Mouse (Mus musculus): ENCODE measurements around the gene Stx18. TPM values are rescaled to one million over a fixed set of nuclear protein-coding genes. Genes with fewer than 3 reads are reported as not detected.
A peak's percentile ranks its signal among the peaks of the same experiment; 100 is the strongest.

Gene Stx18
- polyA plus RNA-seq, 1 experiment from 2014 or later, result 46.7 TPM

DNA sequence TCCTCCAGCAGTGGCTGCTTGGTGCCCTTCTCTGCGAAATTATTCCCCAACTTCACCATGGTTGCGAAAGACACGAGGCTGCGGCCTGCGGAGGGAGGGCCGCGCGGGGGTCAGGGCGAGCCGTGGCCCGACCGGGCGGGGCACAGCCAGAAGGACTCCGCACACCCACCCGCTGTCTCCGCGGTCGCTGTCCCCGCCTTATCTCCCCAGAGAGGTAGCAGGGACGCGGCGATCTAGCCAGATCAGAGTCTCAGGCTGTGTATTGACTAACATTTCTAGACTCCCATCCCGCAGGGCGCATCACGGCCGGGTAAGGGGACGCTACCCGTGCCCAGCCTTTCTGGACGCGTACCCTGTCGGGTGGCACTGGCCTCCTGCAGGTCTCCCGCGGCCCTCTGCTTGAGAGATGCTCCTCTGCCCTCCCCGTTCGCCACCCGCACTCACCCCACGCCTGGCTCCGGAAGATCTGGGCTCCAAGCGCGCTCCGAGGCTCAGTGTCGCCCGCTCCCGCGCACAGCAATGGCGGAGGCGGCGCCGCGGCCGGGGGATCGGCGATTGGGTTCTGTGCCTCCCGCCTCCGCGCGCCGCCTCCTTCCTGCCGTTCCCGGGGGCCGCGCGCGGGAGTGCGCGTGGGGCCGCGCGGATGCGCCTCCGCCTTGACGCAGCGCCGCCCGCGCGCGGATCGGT, 120.5 kb downstream of the Stx18 start:
- H3K36me3 ChIP-seq (ENCODE audit: control insufficient read depth, insufficient read depth, low read length), result peaks cover 24% of the 10 kb centered on the region
- peaks cover 8% of the 10 kb centered on the region; the same call in 1 of the 2 replicates for H3K4me1 ChIP-seq (ENCODE audit: control insufficient read depth, insufficient read depth, low read length)
- under 1% methylated on average over 74 of the region's 79 CpGs for WGBS
- 0 out of 2 replicates have a peak, but pooled peaks cover 5% of the 10 kb centered on the region for H3K9me3 ChIP-seq (ENCODE audit: control insufficient read depth, low read length)
- peak overlapping the region; percentile 81 for H3K4me3 ChIP-seq (ENCODE audit: low read length)
- H3K4me2 ChIP-seq (replicated peaks; ENCODE audit: low read depth, low read length), result peak overlapping the region; percentile 94
- H3K27ac ChIP-seq (ENCODE audit: low read depth, low read length), result peak overlapping the region; percentile 24; the same call in 1 of the 2 replicates
- peak overlapping the region; percentile 85 for H3K9ac ChIP-seq (ENCODE audit: low read depth, low read length)
- H3K27me3 ChIP-seq (ENCODE audit: control insufficient read depth, insufficient read depth, low read length), result peaks cover 10% of the 10 kb centered on the region
- peak; percentile 73 for ATAC-seq (ENCODE audit: low FRiP score, low TSS enrichment)

DNA sequence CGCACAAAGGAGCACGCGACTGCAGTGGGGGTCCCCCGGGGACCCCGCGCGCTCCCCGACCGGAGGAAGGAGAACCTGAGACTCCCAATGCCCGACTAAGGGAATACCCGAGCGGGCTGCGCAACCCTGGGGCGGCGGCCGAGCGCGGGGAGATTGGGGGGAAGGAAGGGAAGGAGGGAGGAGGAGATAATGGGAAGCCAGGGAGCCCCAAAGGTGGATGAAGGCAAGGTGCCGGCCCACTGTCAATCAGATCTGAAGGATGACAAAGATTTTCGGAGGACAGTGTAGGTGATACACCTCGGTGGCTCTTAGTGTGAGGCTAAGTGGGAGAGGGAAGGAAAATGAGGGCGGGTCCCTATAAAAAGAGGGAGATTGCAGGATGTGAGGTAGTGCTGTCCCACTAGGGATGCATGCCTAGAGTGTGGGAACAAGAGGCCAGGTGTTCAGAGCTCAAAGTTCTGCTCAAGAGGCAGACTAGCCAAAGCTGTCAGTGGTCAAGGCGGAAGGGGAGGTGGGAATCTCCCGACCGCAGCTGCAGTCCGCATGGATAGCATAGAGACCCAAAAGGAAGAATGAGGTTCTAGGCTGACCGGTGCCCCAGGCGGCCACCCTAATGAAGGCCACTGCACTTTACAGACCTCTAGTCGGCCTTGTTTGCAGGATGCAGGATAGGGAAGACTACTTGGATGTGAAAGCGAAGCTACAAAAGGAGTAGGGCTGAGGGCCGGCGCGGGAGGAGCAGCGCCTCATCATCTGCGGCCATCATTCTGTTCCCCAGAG, 121.3 kb downstream of the Stx18 start, which contains the start of gene Nsg1:
Gene Nsg1, minus strand, starts transcription at position 274 of the 780 bp plus-strand sequence.
- H3K36me3 ChIP-seq (ENCODE audit: control insufficient read depth, insufficient read depth, low read length), result peaks cover 16% of the 10 kb centered on the region; the same call in 1 of the 2 replicates
- WGBS, result 8% methylated on average over 35 of the region's 35 CpGs
- H3K9me3 ChIP-seq (ENCODE audit: control insufficient read depth, low read length), result no peaks in the 10 kb centered on the region
- H3K4me1 ChIP-seq (ENCODE audit: control insufficient read depth, insufficient read depth, low read length), result peaks cover 8% of the 10 kb centered on the region; the same call in 1 of the 2 replicates
- ATAC-seq (ENCODE audit: low FRiP score, low TSS enrichment), result peak; percentile 40
- peak within 1 kb of the TSS; percentile 94 for H3K4me2 ChIP-seq (replicated peaks; ENCODE audit: low read depth, low read length)
- H3K4me3 ChIP-seq (ENCODE audit: low read length), result peak within 1 kb of the TSS; percentile 81
- H3K27ac ChIP-seq (ENCODE audit: low read depth, low read length), result peak within 1 kb of the TSS; percentile 24; the same call in 1 of the 2 replicates
- peak within 1 kb of the TSS; percentile 85 for H3K9ac ChIP-seq (ENCODE audit: low read depth, low read length)
- H3K27me3 ChIP-seq (ENCODE audit: control insufficient read depth, insufficient read depth, low read length), result peaks cover 10% of the 10 kb centered on the region

DNA sequence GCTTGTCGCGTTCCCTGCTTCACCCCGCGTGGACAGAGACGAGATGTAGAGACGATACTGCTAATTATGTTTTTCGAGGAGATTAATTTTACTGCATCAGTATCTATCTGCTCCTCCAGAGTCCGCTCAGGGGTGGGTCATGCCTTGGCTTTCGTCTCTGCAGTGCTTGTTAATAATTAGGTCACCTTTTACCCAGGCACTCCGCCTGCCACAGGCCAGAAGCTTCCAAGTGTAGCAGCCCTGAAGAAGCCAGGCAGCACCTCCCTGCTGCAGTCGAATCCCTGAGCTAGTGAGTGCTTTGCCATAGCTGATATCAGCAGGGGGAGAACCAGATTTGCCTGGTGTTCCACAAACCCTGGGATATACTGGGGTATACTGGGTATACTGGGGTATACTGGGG, 130.0 kb downstream of the Stx18 start:
- 73% methylated on average over 11 of the region's 11 CpGs for WGBS
- Histone ChIP-seq H3K27ac (ENCODE audit: low read depth, low read length) (no peak overlapping the region), H3K4me2 (replicated peaks; ENCODE audit: low read depth, low read length) (no peak overlapping the region), H3K4me1 (ENCODE audit: control insufficient read depth, insufficient read depth, low read length) (no peaks in the 10 kb centered on the region), H3K27me3 (ENCODE audit: control insufficient read depth, insufficient read depth, low read length) (no peaks in the 10 kb centered on the region), H3K9ac (ENCODE audit: low read depth, low read length) (no peak overlapping the region), H3K36me3 (ENCODE audit: control insufficient read depth, insufficient read depth, low read length) (no peaks in the 10 kb centered on the region), H3K9me3 (ENCODE audit: control insufficient read depth, low read length) (0 out of 2 replicates have a peak, but pooled peaks cover 4% of the 10 kb centered on the region), H3K4me3 (ENCODE audit: low read length) (no peak overlapping the region)
- ATAC-seq (ENCODE audit: low FRiP score, low TSS enrichment), result no peak

- Histone ChIP-seq H3K4me2 (replicated peaks; ENCODE audit: low read depth, low read length) (no peak overlapping the region), H3K4me1 (ENCODE audit: control insufficient read depth, insufficient read depth, low read length) (no peaks in the 10 kb centered on the region), H3K9ac (ENCODE audit: low read depth, low read length) (no peak overlapping the region), H3K27me3 (ENCODE audit: control insufficient read depth, insufficient read depth, low read length) (no peaks in the 10 kb centered on the region), H3K4me3 (ENCODE audit: low read length) (no peak overlapping the region), H3K27ac (ENCODE audit: low read depth, low read length) (no peak overlapping the region), H3K9me3 (ENCODE audit: control insufficient read depth, low read length) (0 out of 2 replicates have a peak, but pooled peaks cover 4% of the 10 kb centered on the region), H3K36me3 (ENCODE audit: control insufficient read depth, insufficient read depth, low read length) (no peaks in the 10 kb centered on the region)
- WGBS, result 44% methylated on average over 5 of the region's 5 CpGs
- ATAC-seq (ENCODE audit: low FRiP score, low TSS enrichment), result no peak
These were observed 135.2 kb downstream of the Stx18 start for GRCm38 (mm10) chr5:38173766-38174165.

DNA sequence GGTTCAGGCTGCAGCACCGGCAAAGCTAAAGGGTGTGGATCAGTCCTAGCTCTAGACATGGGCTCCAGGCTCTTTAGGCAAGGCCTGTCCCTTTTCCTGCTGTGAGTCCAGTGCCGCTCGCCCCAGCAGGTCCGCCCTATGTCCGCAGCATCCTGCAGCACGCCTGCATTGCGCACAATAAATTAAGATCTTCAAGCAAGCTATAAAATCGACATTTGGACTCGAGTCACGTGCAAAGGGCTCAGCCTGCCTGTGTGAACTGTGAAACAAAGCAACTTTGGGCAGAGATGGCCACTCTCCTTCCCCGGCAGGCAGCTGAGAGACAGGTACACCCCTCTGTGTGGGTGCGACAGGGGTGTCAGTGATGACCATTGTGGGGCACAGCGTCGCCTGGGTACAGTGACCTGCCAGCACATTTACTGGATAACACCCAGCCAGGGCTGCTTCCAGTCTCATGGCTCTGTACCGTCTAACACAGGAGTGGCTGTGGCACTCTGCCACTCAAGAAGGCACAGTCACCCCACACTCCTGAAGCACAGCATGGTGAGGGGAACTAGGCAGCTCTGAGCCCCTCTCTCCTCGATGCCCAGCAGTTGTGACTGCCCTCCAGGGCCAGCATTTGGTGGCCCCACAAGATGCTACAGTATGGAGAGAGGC, 135.8 kb downstream of the Stx18 start:
- no peaks in the 10 kb centered on the region for H3K4me1 ChIP-seq (ENCODE audit: control insufficient read depth, insufficient read depth, low read length)
- H3K27me3 ChIP-seq (ENCODE audit: control insufficient read depth, insufficient read depth, low read length), result no peaks in the 10 kb centered on the region
- WGBS, result 73% methylated on average over 16 of the region's 16 CpGs
- 0 out of 2 replicates have a peak, but pooled peaks cover 4% of the 10 kb centered on the region for H3K9me3 ChIP-seq (ENCODE audit: control insufficient read depth, low read length)
- no peak overlapping the region for H3K4me2 ChIP-seq (replicated peaks; ENCODE audit: low read depth, low read length)
- no peak for ATAC-seq (ENCODE audit: low FRiP score, low TSS enrichment)
- no peak overlapping the region for H3K9ac ChIP-seq (ENCODE audit: low read depth, low read length)
- H3K27ac ChIP-seq (ENCODE audit: low read depth, low read length), result no peak overlapping the region
- no peaks in the 10 kb centered on the region for H3K36me3 ChIP-seq (ENCODE audit: control insufficient read depth, insufficient read depth, low read length)
- H3K4me3 ChIP-seq (ENCODE audit: low read length), result no peak overlapping the region

DNA sequence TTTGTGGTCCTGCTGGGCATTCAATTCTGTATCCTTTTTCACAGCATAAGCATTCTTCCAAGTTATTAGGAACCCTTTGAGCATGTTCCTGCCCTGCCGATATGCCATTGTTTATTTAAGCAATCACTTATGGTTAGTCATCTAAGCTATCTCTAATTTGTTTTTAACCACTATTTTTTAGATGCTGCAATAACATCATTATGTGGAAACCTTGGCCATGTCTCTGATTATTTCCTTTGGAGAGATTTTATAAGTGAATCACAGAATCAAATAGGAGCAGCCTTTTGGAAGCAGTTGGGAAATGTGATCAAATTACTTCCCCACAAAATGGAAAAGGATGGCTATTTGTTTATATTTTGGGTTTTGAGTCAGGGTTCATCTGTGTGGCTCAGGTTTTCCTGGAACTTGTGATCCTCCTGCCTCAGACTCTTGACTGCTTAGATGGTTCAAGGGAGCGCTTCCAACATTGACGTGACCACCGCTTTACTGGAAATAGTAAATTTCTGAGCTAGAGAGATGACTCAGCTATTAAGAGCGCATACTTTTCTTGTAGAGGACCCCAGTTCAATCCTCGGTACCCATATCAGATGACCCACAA, 146.2 kb downstream of the Stx18 start:
- H3K27ac ChIP-seq (ENCODE audit: low read depth, low read length), result no peak overlapping the region
- no peak for ATAC-seq (ENCODE audit: low FRiP score, low TSS enrichment)
- no peaks in the 10 kb centered on the region for H3K9me3 ChIP-seq (ENCODE audit: control insufficient read depth, low read length)
- H3K4me3 ChIP-seq (ENCODE audit: low read length), result no peak overlapping the region
- WGBS, result 82% methylated on average over 6 of the region's 6 CpGs
- H3K36me3 ChIP-seq (ENCODE audit: control insufficient read depth, insufficient read depth, low read length), result no peaks in the 10 kb centered on the region
- H3K9ac ChIP-seq (ENCODE audit: low read depth, low read length), result no peak overlapping the region
- no peak overlapping the region for H3K4me2 ChIP-seq (replicated peaks; ENCODE audit: low read depth, low read length)
- no peaks in the 10 kb centered on the region for H3K4me1 ChIP-seq (ENCODE audit: control insufficient read depth, insufficient read depth, low read length)
- no peaks in the 10 kb centered on the region; the same call in 1 of the 2 replicates for H3K27me3 ChIP-seq (ENCODE audit: control insufficient read depth, insufficient read depth, low read length)

DNA sequence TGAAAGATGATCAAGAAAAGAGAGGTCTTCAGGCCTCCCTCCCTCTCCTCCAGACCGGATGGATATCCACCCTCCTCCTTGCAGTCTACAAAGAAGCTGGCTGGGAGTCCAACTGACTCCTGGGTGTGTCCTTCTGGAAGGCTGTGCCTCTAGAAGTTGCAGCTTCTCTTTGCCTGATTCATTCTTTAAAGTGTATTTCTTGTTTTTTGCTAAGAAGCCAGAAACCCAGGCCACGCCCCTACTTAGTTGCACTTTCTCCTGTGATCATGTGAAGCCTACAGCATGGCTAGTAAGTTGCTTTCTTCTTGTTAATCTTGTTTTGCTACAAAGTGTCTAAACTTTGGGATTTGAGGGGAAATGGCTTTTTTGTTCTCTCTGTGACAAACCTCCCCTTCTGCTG, 148.5 kb downstream of the Stx18 start:
- Histone ChIP-seq H3K4me2 (replicated peaks; ENCODE audit: low read depth, low read length) (no peak overlapping the region), H3K9me3 (ENCODE audit: control insufficient read depth, low read length) (no peaks in the 10 kb centered on the region), H3K4me1 (ENCODE audit: control insufficient read depth, insufficient read depth, low read length) (no peaks in the 10 kb centered on the region), H3K27ac (ENCODE audit: low read depth, low read length) (no peak overlapping the region), H3K27me3 (ENCODE audit: control insufficient read depth, insufficient read depth, low read length) (no peaks in the 10 kb centered on the region; the same call in 1 of the 2 replicates), H3K4me3 (ENCODE audit: low read length) (no peak overlapping the region), H3K36me3 (ENCODE audit: control insufficient read depth, insufficient read depth, low read length) (no peaks in the 10 kb centered on the region), H3K9ac (ENCODE audit: low read depth, low read length) (no peak overlapping the region)
- no peak for ATAC-seq (ENCODE audit: low FRiP score, low TSS enrichment)
- WGBS, result 84% methylated on average over 2 of the region's 2 CpGs

Measured in kidney, embryonic 14.5 days (tissue).